Mouse (Mus musculus): Measurements from ENCODE around the gene Lrguk. TPM values are rescaled to one million over a fixed set of nuclear protein-coding genes. Genes with fewer than 3 reads are reported as not detected.
A peak's percentile ranks its signal among the peaks of the same experiment; 100 is the strongest.

Lrguk gene
- total RNA-seq, 1 experiment from 2014 or later, result 0.23 TPM

DNA sequence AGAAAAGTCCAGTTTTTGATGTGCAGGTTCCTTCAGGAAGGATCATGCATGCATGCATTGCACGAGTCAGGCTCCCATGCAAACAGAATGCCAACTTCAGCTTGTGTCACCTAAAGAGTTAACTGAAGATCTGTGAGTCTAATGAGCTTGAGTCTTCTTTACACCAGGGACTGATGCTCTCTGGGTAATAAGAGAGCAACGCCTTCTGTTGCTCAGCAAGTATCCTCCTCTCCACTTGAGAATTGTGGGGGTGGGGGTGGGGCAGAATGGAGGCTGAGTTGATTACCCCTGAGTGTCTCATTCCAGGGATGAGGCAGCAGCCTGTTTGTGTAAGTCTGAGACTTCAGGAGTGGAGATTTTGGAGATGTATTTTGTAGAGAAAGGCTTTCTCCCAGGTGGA, 20.2 kb downstream of the Lrguk start:
- no peak for ATAC-seq (replicated peaks; ENCODE audit: low read depth, poor library complexity, severe bottlenecking)

DNA sequence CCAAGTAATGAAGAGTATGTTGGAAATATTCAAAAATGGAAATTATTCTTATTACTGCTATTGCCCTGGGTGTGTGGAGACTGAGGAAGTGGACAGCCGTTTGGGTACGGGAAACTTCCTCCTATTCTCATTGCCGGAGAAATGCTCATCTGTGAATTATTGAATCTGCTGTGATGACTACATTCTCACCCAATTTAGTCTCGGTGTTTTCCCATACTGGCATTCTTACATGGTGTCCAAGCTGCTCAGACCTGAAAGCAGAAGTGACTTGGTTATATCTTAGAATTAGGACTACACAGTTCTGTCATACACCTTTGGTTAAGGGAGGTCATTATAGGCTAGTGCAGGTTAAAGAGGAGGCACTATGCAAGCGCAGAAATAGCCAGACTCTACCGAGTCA, 30.5 kb downstream of the Lrguk start:
- no peak for ATAC-seq (replicated peaks; ENCODE audit: low read depth, poor library complexity, severe bottlenecking)

DNA sequence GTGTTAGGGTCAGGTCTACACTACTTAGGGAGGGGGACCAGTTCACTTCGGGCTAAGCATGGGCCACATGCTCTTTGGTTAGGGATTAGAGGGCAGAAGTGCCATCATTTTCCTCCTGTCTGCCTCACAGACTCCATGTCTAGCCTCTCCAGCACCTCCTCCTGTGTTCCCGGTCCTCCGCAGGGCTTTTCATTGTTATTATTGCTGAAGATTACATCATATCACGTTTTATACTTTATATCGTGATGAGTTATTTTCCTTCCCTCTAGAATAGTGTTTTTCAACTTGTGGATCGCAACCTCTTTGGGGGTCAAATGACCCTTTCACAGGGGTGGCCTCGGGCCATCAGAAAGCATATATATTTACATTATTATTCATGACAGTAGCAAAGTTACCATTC, 37.5 kb downstream of the Lrguk start:
- no peak for ATAC-seq (replicated peaks; ENCODE audit: low read depth, poor library complexity, severe bottlenecking)

DNA sequence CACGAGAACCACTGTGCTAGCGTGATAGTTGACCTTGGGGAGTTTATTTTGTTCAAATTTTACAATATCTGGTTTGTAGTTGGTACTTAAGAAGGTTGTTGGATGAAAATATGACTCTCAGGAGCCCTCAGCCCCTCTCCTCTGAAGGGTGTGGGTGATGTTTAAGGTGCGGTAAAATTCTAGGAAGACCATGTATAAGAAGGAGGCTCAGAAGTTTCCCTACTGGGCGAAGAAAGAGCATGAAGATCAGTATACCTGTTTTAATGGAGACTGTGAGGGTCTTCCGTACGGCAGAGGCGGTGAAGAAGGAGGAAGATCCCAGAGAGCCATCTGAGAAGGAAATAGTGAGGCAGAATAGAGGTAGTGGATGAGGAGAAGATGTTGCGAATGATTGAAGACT, 38.0 kb downstream of the Lrguk start:
- ATAC-seq (replicated peaks; ENCODE audit: low read depth, poor library complexity, severe bottlenecking), result no peak

DNA sequence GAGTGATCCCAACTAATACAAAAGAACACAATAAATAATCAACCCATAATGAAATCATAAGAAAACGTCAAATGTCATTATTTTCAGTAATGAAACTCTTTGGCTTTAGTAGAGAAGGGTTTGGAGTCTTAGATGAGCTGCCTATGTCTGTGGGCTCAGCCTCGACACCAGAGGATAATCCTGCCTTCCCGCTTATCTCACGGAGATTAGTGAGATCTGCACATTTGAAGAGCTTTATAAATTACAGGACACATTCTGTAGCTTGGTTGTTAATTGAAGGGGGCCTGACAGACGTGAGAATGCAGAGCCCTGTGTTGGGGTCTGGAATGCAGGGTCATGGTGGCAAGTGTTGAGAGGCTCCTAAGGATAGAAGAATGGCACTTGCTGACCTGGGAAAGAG, 42.7 kb downstream of the Lrguk start:
- no peak for ATAC-seq (replicated peaks; ENCODE audit: low read depth, poor library complexity, severe bottlenecking)

DNA sequence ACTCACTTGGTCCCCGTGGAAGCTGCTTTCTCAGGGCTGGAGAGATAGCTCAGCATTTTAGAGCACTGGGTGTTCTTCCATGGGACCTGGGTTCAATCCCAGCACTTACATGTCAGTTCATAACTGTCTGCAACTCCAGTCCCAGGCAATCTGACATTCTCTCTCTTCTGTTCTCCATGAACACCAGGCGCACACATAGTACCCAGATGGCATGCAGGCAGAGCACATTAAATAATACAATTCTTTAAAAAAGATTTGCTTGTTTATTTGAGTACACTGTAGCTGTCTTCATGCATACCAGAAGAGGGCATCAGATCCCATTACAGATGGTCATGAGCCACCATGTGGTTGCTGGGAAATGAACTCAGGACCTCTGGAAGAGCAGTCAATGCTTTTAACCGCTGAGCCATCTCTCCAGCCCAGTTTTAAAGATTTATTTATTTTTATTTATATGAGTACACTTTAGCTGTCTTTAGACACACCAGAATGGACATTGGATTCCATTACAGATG, 44.7 kb downstream of the Lrguk start:
- ATAC-seq (replicated peaks; ENCODE audit: low read depth, poor library complexity, severe bottlenecking), result no peak

DNA sequence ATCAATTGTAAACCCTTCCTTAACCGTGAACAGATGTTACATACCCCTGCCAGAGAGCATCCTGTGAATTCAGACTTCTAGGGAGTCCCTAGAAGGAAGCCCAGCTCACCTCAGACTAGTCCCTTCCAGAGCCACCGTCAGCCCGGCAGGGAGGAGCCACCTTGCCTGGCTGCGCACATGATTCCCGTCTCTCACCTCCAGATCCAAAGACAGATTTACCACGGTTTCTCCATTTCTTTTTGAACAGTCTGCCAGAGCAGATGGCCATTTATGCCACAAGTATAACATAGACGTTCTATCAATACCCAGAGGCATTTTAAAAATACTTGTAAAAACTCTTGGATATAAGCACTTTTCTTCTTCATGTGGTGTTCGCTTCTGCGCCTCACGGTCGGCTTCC, 46.3 kb downstream of the Lrguk start:
- no peak for ATAC-seq (replicated peaks; ENCODE audit: low read depth, poor library complexity, severe bottlenecking)

DNA sequence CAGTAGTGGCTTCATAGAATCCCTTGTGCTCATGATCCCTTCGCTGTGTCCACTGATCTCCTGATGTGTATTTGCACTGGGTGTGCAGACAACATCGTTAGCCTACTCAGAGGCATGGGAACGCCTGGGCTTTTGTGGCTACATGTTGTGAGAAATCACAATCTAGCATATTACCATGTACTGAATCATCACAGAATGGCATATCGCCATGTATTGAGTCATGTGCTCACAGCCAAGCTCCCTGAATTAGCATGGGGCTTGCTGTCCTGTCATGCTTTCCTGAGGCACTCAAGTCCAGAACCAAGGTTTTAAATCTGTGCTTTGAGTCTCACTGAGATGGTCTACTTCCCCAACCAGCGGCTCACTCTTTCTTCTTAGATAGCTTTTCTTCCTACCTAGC, 54.2 kb downstream of the Lrguk start:
- ATAC-seq (replicated peaks; ENCODE audit: low read depth, poor library complexity, severe bottlenecking), result no peak

DNA sequence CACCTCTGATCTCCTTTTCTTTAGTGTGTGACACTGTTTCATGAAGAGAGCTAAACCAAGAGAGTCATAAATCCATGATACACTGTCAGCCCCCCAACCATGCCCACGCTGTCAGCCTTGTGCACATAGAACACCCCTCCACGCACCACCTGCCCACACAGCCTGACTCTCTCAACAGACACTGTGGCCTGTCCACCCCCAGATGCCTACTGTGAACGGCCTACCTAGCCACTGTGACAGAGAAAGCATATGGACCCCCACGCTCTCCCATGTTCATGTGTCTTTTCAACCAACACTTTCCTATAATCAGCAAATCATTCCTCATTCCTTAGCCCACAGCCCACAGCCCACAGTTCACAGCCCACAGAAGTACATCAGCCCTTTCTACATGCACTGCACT, 58.5 kb downstream of the Lrguk start:
- ATAC-seq (replicated peaks; ENCODE audit: low read depth, poor library complexity, severe bottlenecking), result no peak

DNA sequence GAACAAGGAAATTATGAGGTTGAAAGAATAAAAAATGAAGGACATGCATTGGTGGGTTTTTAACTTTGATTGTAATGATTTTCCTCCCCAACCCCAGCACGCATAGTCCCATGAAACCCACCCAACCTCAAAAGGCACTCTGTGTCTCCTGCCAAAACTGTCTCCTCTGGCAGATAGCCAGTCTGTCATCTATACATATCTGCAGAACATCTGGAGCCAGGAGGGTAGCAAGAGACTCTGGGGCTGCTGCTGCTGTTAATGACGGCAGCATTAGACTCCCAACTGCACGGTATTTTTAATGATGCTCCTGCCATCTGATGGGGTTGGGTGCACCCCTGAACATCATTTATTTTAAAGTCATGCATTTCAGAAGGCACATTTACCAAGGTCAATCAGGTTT, 59.7 kb downstream of the Lrguk start:
- ATAC-seq (replicated peaks; ENCODE audit: low read depth, poor library complexity, severe bottlenecking), result no peak

DNA sequence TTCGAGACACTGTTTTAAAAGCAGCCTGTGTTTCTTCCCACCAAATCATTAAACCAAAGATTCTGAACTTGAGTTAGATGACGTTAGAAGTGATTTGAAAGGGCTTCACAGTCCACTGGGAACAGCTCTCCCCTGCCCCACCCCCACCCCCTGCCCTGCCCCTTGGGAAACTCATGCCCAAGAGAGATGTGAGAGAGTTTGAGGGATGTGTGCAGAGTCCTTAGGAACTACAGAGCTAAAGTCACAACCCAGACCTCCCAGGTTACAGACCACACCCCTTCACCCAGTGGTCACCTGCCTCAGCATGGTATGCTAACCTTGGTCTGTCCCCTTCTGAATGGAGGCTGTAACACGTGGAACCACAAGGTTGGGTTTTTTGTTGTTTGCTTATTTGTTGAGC, 62.3 kb downstream of the Lrguk start:
- ATAC-seq (replicated peaks; ENCODE audit: low read depth, poor library complexity, severe bottlenecking), result no peak

DNA sequence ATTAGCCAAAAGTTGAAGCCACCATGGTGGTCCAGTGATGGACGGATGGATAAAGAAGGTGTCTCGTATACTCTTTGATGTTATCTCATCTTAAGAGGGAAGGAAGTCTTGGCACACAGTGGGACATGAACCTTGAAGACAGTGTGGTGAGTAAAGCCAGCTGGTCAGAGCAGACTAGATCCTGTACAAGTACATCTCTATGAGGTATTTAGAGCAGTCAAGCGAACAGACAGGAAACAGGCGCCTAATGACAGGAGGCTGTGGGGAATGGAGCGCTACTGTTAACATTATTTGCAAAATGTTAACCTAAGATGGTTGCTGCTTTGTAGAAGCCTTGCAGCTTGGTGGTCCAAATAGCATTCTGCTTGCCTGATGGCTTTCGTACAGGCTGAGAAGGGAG, 67.0 kb downstream of the Lrguk start:
- no peak for ATAC-seq (replicated peaks; ENCODE audit: low read depth, poor library complexity, severe bottlenecking)

DNA sequence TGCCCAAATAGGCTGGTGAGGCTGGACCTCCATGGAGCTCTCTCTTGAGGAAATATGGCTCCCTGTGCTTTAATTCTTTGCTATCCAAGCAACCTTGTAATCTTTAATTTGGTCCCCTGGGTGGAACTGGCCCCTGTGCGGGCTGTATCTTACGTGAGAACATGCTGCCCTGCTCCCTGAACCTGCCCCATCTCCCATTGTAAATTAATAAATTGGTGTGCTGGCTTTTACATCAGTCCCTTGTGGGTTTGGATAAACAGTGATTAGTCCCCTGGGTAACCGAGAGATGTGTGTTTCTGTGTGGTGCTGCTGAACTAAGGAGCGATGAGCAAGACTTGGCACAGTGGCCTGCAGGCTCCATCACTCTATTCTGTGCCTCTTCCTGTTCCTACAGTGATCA, 67.7 kb downstream of the Lrguk start:
- no peak for ATAC-seq (replicated peaks; ENCODE audit: low read depth, poor library complexity, severe bottlenecking)

DNA sequence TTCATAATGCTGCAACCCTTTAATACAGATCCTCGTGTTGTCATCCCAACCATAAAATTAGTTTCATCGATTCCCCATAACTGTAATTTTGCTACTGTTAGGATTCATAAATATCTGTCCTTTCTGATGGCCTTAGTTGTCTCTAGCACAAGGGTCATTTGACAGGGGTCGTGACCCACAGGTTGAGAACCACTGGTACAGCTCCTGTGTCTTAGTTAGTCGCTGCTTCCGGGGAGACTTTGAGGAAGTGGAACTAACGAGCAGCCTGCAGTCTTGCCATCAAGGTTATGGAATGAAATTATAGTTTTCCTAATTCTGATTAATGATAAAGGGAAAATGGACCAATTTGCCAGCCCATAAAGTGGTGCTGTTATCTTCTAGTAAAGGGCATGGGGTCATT, 70.5 kb downstream of the Lrguk start:
- ATAC-seq (replicated peaks; ENCODE audit: low read depth, poor library complexity, severe bottlenecking), result no peak

DNA sequence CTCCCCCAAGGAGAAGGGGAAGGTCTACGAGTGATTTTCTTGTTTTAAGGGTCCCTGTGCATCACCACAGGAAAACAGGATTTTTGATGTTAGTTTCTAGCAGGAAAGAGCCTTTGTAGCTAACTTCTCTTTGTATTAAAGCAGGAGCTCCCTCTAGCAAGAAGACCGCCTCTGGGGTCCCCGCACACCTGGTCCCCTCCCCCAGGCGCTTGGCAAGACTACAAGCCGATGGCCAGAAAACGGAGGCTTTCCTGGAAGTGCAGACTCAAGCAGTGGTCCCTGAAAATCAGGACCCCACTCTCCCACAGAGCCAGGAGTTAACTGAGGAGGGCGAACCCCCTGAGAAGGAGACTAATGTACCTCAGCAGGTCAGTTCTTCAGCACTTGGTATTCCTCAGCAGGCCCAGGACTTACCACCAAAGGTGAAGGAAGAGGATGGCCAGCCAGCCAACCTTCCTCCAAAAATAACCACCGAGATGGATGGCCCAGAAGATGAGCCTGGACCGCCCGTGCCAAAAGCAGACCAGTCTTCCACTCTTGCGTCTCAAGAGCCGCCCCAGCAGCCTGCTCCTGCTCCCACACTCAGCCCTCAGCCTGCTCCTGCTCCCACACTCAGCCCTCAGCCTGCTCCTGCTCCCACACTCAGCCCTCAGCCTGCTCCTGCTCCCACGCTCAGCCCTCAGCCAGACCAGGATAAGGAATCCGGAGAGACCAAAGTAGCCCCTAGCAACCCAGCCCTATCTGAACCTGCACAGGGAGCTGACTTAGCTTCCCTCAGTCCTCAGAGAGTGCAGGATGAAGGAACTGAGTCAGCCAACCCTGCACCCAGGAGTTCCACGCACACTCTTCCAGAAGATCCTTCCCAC, 72.5 kb downstream of the Lrguk start:
- ATAC-seq (replicated peaks; ENCODE audit: low read depth, poor library complexity, severe bottlenecking), result no peak

DNA sequence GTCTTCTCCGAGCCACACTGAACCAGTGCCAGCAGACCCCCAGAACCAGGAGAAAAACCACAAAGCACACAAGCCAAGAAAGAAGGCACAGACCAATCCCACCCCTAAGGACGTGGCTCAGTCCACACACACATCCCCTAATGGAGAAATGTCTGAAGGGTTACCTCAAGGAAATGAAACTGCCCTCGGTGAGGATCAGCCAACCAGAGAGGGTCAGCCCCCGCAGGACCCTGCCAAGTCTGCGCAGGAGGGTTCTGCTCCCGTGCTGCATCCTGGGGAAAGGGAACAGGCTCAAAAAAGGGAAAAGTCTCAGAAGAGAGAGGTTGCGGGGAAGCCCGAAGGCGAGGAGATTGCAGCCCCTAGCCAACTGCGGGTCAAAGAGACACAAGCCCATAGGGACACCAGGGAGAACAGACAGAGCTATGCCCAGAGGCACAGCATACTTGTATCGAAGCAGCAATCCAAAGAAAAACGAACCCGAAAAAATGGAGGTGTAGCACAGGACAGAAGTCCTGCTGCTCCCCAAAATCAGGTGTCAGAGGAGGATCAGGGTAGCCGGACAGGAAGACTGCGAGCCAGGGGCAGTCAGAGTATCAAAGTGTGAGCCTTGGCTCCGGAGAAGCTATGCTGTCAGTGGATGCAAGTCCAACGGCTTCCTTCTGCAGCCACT, 74.1 kb downstream of the Lrguk start:
- ATAC-seq (replicated peaks; ENCODE audit: low read depth, poor library complexity, severe bottlenecking), result peak; percentile 45; the same call in 1 of the 2 replicates

DNA sequence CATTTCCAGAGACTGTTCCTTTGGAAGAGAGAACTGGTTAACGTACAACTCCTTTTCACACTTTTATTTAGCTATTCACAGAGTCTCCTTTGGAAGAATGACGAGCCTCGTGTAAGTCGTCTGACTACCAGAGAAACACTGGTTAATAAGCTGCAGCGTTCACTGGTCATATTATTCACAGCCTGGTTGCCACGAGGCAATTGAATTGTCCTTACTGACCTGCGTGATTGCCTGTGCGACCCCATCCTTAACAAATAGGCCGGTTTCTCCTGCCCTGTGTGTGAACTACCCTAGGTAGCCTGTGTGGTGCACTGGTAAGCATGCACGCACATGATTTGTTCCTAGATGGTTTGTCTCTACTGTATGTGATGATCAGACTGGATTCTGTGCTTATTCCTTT, 81.3 kb downstream of the Lrguk start:
- no peak for ATAC-seq (replicated peaks; ENCODE audit: low read depth, poor library complexity, severe bottlenecking)

DNA sequence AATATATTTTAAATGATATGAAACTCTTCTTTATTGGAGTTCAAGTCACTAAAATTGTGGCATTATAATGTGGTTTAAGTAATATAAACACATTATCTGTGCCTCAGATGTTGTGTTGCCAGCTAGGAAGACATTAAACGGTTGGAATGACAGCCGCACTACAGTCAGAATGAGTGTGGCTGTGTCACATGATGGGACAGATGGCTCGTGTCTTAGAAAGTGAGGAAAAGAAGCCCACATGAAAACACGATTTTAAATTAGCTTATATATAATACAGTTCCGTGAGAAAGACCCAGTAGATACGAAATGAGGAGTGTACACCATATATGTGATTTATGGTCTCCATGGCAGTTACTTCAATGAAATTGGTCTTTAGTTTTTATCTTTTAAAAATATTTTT, 82.2 kb downstream of the Lrguk start:
- no peak for ATAC-seq (replicated peaks; ENCODE audit: low read depth, poor library complexity, severe bottlenecking)

DNA sequence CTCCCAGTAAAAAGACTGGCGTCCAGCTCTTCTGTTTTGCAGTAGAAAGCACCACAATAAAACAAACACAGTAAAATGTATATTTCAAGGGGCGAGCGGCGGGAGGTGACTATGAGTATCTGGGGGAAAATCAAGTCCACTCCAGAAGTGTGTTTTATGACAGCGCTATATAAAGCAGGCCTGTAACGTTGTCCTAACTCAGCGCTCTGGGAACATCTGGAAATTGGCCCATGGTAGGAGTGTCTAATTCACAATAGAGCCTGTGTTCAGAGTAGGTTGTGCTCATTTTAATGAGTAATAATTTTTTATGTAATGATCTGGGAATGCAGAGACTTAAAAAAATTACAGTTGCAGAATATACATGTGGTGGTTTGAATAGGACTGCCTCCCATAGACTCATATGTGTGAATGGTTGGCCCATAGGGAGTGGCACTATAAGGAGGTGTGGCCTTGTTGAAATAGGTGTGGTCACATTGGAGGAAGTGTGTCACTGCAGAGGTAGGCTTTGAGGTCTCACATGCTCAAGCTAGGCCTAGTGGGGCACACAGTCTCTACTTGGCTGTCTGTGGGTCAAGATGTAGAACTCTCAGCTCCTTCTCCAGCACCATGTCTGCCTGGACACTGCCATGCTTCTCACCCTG, 87.7 kb downstream of the Lrguk start:
- no peak for ATAC-seq (replicated peaks; ENCODE audit: low read depth, poor library complexity, severe bottlenecking)

DNA sequence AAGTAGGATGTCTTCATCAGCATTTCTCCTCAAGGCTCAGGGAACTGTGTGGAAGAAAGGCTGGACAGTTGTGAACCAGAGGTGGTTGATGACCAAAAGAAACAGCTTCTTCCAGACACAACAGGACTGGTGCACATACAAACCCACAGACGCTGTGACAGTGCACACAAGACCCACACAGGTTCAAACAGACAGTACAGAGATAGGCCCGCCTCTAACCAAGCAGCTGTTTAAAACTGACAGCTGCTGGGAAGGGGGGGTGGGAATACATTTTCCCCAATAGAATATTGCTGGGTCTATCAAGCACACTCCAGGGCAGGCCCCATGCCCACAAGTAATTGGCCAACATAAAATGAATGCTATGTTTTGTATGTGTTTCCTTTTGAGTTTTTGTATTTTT, 95.2 kb downstream of the Lrguk start:
- ATAC-seq (replicated peaks; ENCODE audit: low read depth, poor library complexity, severe bottlenecking), result no peak

DNA sequence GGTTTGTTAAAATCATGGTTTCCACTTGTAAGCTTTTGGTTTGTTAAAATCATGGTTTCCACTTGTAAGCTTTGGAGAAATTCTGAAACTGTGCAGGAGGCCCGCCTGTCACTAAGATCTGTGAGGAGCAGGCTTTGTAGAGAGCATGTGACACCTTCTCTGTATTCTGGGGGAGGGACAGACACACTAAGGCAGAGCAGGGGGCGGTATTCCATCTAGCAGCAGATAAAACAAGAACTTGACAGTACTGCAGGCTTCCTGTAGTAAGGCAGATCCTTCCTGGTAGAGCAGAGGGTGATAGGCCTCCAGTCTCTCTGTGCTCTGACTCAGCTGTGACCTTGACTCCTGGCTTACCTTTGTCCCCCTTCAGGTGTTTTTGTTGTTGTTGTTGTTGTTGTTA, 100.0 kb downstream of the Lrguk start:
- peak; percentile 93 for ATAC-seq (replicated peaks; ENCODE audit: low read depth, poor library complexity, severe bottlenecking)
